ENCODE assay signal across 8 mouse cellular contexts in genomic region chr7:63998995-63999960, GRCm38 (mm10).
DNase-seq lines count a peak whose midpoint lies in the region; ATAC-seq and TF ChIP-seq lines count a peak whose summit lies in the region.

No protein-coding gene starts in this region.

- H3K9ac ChIP-seq in liver, postnatal 0 days (replicated peaks), result peak overlapping the region; percentile 58
- no peak overlapping the region for H3K9ac ChIP-seq in hindbrain, postnatal 0 days (replicated peaks; ENCODE audit: low read length)
- no peak overlapping the region for H3K9ac ChIP-seq in midbrain, postnatal 0 days (replicated peaks; ENCODE audit: low read length, poor library complexity, severe bottlenecking)

- TF ChIP-seq POLR2A in bone marrow macrophage, adult 2 months (IDR thresholded peaks at IDR 0.05; ENCODE audit: borderline replicate concordance, low read depth, low read length), result no peak

- TF ChIP-seq CTCF in bone marrow macrophage, adult 2 months (IDR thresholded peaks at IDR 0.05; ENCODE audit: low read depth, low read length), result no peak
- no peak for TF ChIP-seq CTCF in liver, postnatal 0 days (IDR thresholded peaks at IDR 0.05; ENCODE audit: low read depth)
- TF ChIP-seq CTCF in hindbrain, postnatal 0 days (IDR thresholded peaks at IDR 0.05; ENCODE audit: low read depth), result no peak
- TF ChIP-seq CTCF in midbrain, postnatal 0 days (IDR thresholded peaks at IDR 0.05), result no peak

- TF ChIP-seq EP300 in liver, postnatal 0 days (IDR thresholded peaks at IDR 0.05; ENCODE audit: low read depth), result peak; percentile 97

- H3K27me3 ChIP-seq in liver, postnatal 0 days (ENCODE audit: insufficient read depth, low read length), result no peaks in the 10 kb centered on the region
- H3K27me3 ChIP-seq in hindbrain, postnatal 0 days (ENCODE audit: insufficient read depth, low read length), result no peaks in the 10 kb centered on the region
- H3K27me3 ChIP-seq in midbrain, postnatal 0 days (ENCODE audit: insufficient read depth, low read length), result no peaks in the 10 kb centered on the region

- no peak overlapping the region for H3K4me3 ChIP-seq in bone marrow macrophage, adult 2 months (ENCODE audit: insufficient read depth, low read length)
- H3K4me3 ChIP-seq in liver, postnatal 0 days (ENCODE audit: low read depth, low read length), result no peak overlapping the region
- no peak overlapping the region for H3K4me3 ChIP-seq in hindbrain, postnatal 0 days (ENCODE audit: low read length)
- no peak overlapping the region for H3K4me3 ChIP-seq in midbrain, postnatal 0 days (ENCODE audit: low read depth, low read length)

- peak; percentile 41 for DNase-seq in adrenal gland, postnatal 14 days
- DNase-seq in adrenal gland, postnatal 4 days (ENCODE audit: low spot score in 2 of 2), result no peak
- DNase-seq in liver, postnatal 0 days, result peak; percentile 62
- DNase-seq in spleen, postnatal 36 days (ENCODE audit: low spot score in 2 of 2), result peak; percentile 89 to 91
- DNase-seq in kidney, adult 18-20 months, result no peak
- DNase-seq in hindbrain, postnatal 0 days (ENCODE audit: low spot score), result no peak
- no peak for DNase-seq in midbrain, postnatal 0 days (ENCODE audit: low spot score)

- ATAC-seq in liver, postnatal 0 days, result peak; percentile 85
- ATAC-seq in hindbrain, postnatal 0 days, result no peak
- ATAC-seq in midbrain, postnatal 0 days (ENCODE audit: low FRiP score), result no peak

- H3K4me2 ChIP-seq in liver, postnatal 0 days (ENCODE audit: low read depth, low read length), result peak overlapping the region; percentile 44
- H3K4me2 ChIP-seq in hindbrain, postnatal 0 days (ENCODE audit: low read depth, low read length), result no peak overlapping the region
- no peak overlapping the region for H3K4me2 ChIP-seq in midbrain, postnatal 0 days (ENCODE audit: low read depth, low read length, poor library complexity, severe bottlenecking)

- WGBS in liver, postnatal 0 days (ENCODE audit: insufficient replicate concordance), result 37% methylated on average over 6 of the region's 6 CpGs
- WGBS in hindbrain, postnatal 0 days, result 68% methylated on average over 6 of the region's 6 CpGs
- 64% methylated on average over 6 of the region's 6 CpGs for WGBS in midbrain, postnatal 0 days

- peaks cover 35% of the 10 kb centered on the region for H3K4me1 ChIP-seq in bone marrow macrophage, adult 2 months (ENCODE audit: control insufficient read depth, insufficient read depth, low read length)
- peaks cover 73% of the 10 kb centered on the region for H3K4me1 ChIP-seq in liver, postnatal 0 days (ENCODE audit: insufficient read depth)
- no peaks in the 10 kb centered on the region for H3K4me1 ChIP-seq in hindbrain, postnatal 0 days (ENCODE audit: insufficient read depth, low read length)
- H3K4me1 ChIP-seq in midbrain, postnatal 0 days (ENCODE audit: insufficient read depth, low read length), result no peaks in the 10 kb centered on the region

- no peaks in the 10 kb centered on the region for H3K36me3 ChIP-seq in liver, postnatal 0 days (replicated peaks; ENCODE audit: insufficient read depth, low read length)
- H3K36me3 ChIP-seq in hindbrain, postnatal 0 days (ENCODE audit: insufficient read depth, low read length), result no peaks in the 10 kb centered on the region
- no peaks in the 10 kb centered on the region for H3K36me3 ChIP-seq in midbrain, postnatal 0 days (ENCODE audit: insufficient read depth, low read length)

- peak overlapping the region; percentile 48 for H3K27ac ChIP-seq in bone marrow macrophage, adult 2 months (ENCODE audit: insufficient read depth, low read depth, low read length)
- peak overlapping the region; percentile 88 for H3K27ac ChIP-seq in liver, postnatal 0 days (ENCODE audit: low read depth)
- no peak overlapping the region for H3K27ac ChIP-seq in hindbrain, postnatal 0 days
- no peak overlapping the region for H3K27ac ChIP-seq in midbrain, postnatal 0 days (ENCODE audit: low read depth, low read length)

- no peaks in the 10 kb centered on the region for H3K9me3 ChIP-seq in liver, postnatal 0 days (ENCODE audit: low read length)
- H3K9me3 ChIP-seq in hindbrain, postnatal 0 days (ENCODE audit: low read length), result no peaks in the 10 kb centered on the region
- H3K9me3 ChIP-seq in midbrain, postnatal 0 days (ENCODE audit: low read length), result no peaks in the 10 kb centered on the region

Comparison
In these comparisons a context has a peak if more than half of its experiments do, and no peak if none do; other contexts are left out.
1. DNase-seq: peak in adrenal gland, postnatal 14 days (single experiment), liver, postnatal 0 days (single experiment) and spleen, postnatal 36 days (2 of 2); none in adrenal gland, postnatal 4 days (0 of 2), kidney, adult 18-20 months (single experiment), hindbrain, postnatal 0 days (single experiment) and midbrain, postnatal 0 days (single experiment).
2. H3K27ac ChIP-seq: peak in bone marrow macrophage, adult 2 months (single experiment) and liver, postnatal 0 days (single experiment); none in hindbrain, postnatal 0 days (single experiment) and midbrain, postnatal 0 days (single experiment).